In the genomic region with DNA sequence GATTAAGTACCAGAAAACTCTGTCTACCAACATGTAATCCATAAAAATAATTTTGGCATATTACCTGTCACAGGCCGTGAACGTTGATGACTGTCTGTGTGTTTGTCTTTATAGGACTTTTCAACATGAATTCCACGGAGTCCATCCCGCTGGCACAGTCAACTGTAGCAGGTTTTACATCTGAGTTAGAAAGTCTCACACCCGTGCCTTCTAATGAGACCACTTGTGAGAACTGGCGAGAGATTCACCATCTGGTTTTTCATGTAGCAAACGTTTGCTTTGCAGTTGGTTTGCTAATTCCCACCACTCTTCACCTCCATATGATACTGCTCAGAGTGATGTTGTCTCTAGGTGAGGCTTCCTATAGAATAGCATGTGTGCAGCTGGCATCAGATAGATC, we compare ENCODE assay signal across 27 mouse cellular contexts. TPM values are rescaled to one million over a fixed set of nuclear protein-coding genes. Genes with fewer than 3 reads are reported as not detected.
DNase-seq lines count a peak whose midpoint lies in the region; ATAC-seq and TF ChIP-seq lines count a peak whose summit lies in the region.
"Had no signal": no experiment of that assay in that cellular context is flagged by ENCODE, and none has a peak within 500 bp of the region (broad histone marks: within the 10 kb centered on the region; RNA-seq: fewer than 3 reads in every experiment).

No protein-coding gene starts in this region.

- H3K9ac ChIP-seq in forebrain, postnatal 0 days, result no peak overlapping the region
- no peak overlapping the region for H3K9ac ChIP-seq in forebrain, embryonic 16.5 days (replicated peaks; ENCODE audit: low read depth, low read length)
- H3K9ac ChIP-seq in heart, embryonic 13.5 days, result peak overlapping the region; percentile 67; the same call in 1 of the 2 replicates
- peak overlapping the region; percentile 42 for H3K9ac ChIP-seq in heart, embryonic 16.5 days (ENCODE audit: low read length)
- no peak overlapping the region for H3K9ac ChIP-seq in heart, adult 2 months (ENCODE audit: low read depth, low read length)
- H3K9ac ChIP-seq: embryonic facial prominence, embryonic 12.5 days; embryonic facial prominence, embryonic 15.5 days; hindbrain, embryonic 12.5 days; hindbrain, embryonic 15.5 days had no signal

- H3K4me3 ChIP-seq in forebrain, postnatal 0 days (ENCODE audit: low read depth, low read length), result no peak overlapping the region
- no peak overlapping the region for H3K4me3 ChIP-seq in forebrain, embryonic 16.5 days (replicated peaks; ENCODE audit: low read length)
- H3K4me3 ChIP-seq in heart, embryonic 13.5 days, result peak overlapping the region; percentile 37; the same call in 1 of the 2 replicates
- H3K4me3 ChIP-seq in heart, embryonic 16.5 days (ENCODE audit: low read length), result peak overlapping the region; percentile 26
- no peak overlapping the region for H3K4me3 ChIP-seq in heart, adult 2 months
- H3K4me3 ChIP-seq: embryonic facial prominence, embryonic 12.5 days; embryonic facial prominence, embryonic 15.5 days; hindbrain, embryonic 12.5 days; hindbrain, embryonic 15.5 days had no signal

- H3K9me3 ChIP-seq in forebrain, postnatal 0 days (ENCODE audit: low read length), result no peaks in the 10 kb centered on the region
- no peaks in the 10 kb centered on the region for H3K9me3 ChIP-seq in forebrain, embryonic 16.5 days (ENCODE audit: control insufficient read depth, low read length)
- peaks cover 3% of the 10 kb centered on the region for H3K9me3 ChIP-seq in heart, embryonic 13.5 days
- H3K9me3 ChIP-seq in heart, embryonic 16.5 days (replicated peaks; ENCODE audit: control insufficient read depth, low read length), result peaks cover 3% of the 10 kb centered on the region
- H3K9me3 ChIP-seq: embryonic facial prominence, embryonic 12.5 days; embryonic facial prominence, embryonic 15.5 days; hindbrain, embryonic 12.5 days; hindbrain, embryonic 15.5 days had no signal

- DNase-seq in forebrain, postnatal 0 days, result no peak
- DNase-seq in heart, postnatal 14 days, result no peak
- no peak for DNase-seq in heart, adult 2 months
- DNase-seq in layer of hippocampus, postnatal 14 days (ENCODE audit: low spot score in 2 of 2), result no peak
- DNase-seq: adrenal gland, postnatal 10 days; adrenal gland, postnatal 36 days; B cell, adult 2 months; cerebellum, adult 11 months; cerebellum, adult 2 months; cerebellum, adult 9-11 months; cerebellum, postnatal 25 days; gastrocnemius, postnatal 25 days; kidney, adult 2 months had no signal

- intact Hi-C loops in heart, postnatal 14 days (cut with DNase I), result no loop called here
- intact Hi-C loops in heart, adult 2 months (cut with DNase I), result no loop called here

- no peak overlapping the region for H3K27ac ChIP-seq in forebrain, postnatal 0 days (ENCODE audit: low read depth, low read length)
- H3K27ac ChIP-seq in forebrain, embryonic 16.5 days (ENCODE audit: low read length), result no peak overlapping the region
- H3K27ac ChIP-seq in heart, embryonic 13.5 days (replicated peaks), result no peak overlapping the region; the same call in 1 of the 2 replicates
- H3K27ac ChIP-seq in heart, embryonic 16.5 days (ENCODE audit: low read length), result peak overlapping the region; percentile 34
- H3K27ac ChIP-seq in heart, adult 2 months, result no peak overlapping the region
- H3K27ac ChIP-seq: embryonic facial prominence, embryonic 12.5 days; embryonic facial prominence, embryonic 15.5 days; hindbrain, embryonic 12.5 days; hindbrain, embryonic 15.5 days had no signal

- H3K79me2 ChIP-seq in heart, adult 2 months (replicated peaks; ENCODE audit: control insufficient read depth, insufficient read depth, low read length), result no peaks in the 10 kb centered on the region

- TF ChIP-seq EP300 in heart, adult 2 months (IDR thresholded peaks at IDR 0.05; ENCODE audit: insufficient read depth, low read depth, low read length), result no peak

- no peak for TF ChIP-seq POLR2A in heart, adult 2 months (IDR thresholded peaks at IDR 0.05; ENCODE audit: insufficient read depth, low read depth, low read length)

- no peaks in the 10 kb centered on the region for H3K36me3 ChIP-seq in forebrain, postnatal 0 days (ENCODE audit: insufficient read depth)
- H3K36me3 ChIP-seq in forebrain, embryonic 16.5 days (ENCODE audit: control insufficient read depth, insufficient read depth), result no peaks in the 10 kb centered on the region
- H3K36me3 ChIP-seq in heart, embryonic 13.5 days, result peaks cover 49% of the 10 kb centered on the region
- peaks cover 20% of the 10 kb centered on the region for H3K36me3 ChIP-seq in heart, embryonic 16.5 days (ENCODE audit: control insufficient read depth, insufficient read depth)
- H3K36me3 ChIP-seq in heart, adult 2 months (ENCODE audit: control insufficient read depth, insufficient read depth, low read length), result no peaks in the 10 kb centered on the region
- H3K36me3 ChIP-seq: embryonic facial prominence, embryonic 12.5 days; embryonic facial prominence, embryonic 15.5 days; G1E; hindbrain, embryonic 12.5 days; hindbrain, embryonic 15.5 days had no signal

- 54% methylated on average over 7 of the region's 7 CpGs for WGBS in forebrain, postnatal 0 days
- 51% methylated on average over 7 of the region's 7 CpGs for WGBS in forebrain, embryonic 16.5 days
- 53% methylated on average over 7 of the region's 7 CpGs for WGBS in heart, embryonic 13.5 days
- WGBS in heart, embryonic 16.5 days, result 51% methylated on average over 7 of the region's 7 CpGs
- WGBS in heart, adult 2 months, result 64% methylated on average over 7 of the region's 7 CpGs

- peak; percentile 38 for ATAC-seq in forebrain, postnatal 0 days
- ATAC-seq in forebrain, embryonic 16.5 days, result no peak; the same call in 1 of the 2 replicates
- no peak for ATAC-seq in heart, embryonic 13.5 days (ENCODE audit: extremely low read depth, insufficient number of reproducible peaks, low FRiP score, low TSS enrichment)
- no peak for ATAC-seq in heart, embryonic 16.5 days (replicated peaks; ENCODE audit: extremely low read depth, insufficient read depth, low FRiP score)
- ATAC-seq: intestine, postnatal 0 days; Patski had no signal

- H3K27me3 ChIP-seq in forebrain, postnatal 0 days (ENCODE audit: insufficient read depth, low read length), result peaks cover 11% of the 10 kb centered on the region
- peaks cover 5% of the 10 kb centered on the region; the same call in 1 of the 2 replicates for H3K27me3 ChIP-seq in forebrain, embryonic 16.5 days (replicated peaks; ENCODE audit: control insufficient read depth, insufficient read depth, low read length)
- H3K27me3 ChIP-seq in heart, embryonic 13.5 days (replicated peaks), result peaks cover 5% of the 10 kb centered on the region; the same call in 1 of the 2 replicates
- peaks cover 7% of the 10 kb centered on the region; the same call in 1 of the 2 replicates for H3K27me3 ChIP-seq in heart, embryonic 16.5 days (ENCODE audit: control insufficient read depth, insufficient read depth, low read length)
- H3K27me3 ChIP-seq in heart, adult 2 months (ENCODE audit: control insufficient read depth, insufficient read depth, low read length), result no peaks in the 10 kb centered on the region
- H3K27me3 ChIP-seq: CH12.LX had no signal

- H3K4me1 ChIP-seq in forebrain, postnatal 0 days (ENCODE audit: insufficient read depth), result no peaks in the 10 kb centered on the region
- H3K4me1 ChIP-seq in forebrain, embryonic 16.5 days (replicated peaks; ENCODE audit: control insufficient read depth, insufficient read depth, low read length), result peaks cover 16% of the 10 kb centered on the region
- H3K4me1 ChIP-seq in heart, embryonic 13.5 days, result peaks cover 20% of the 10 kb centered on the region
- peaks cover 12% of the 10 kb centered on the region for H3K4me1 ChIP-seq in heart, embryonic 16.5 days (ENCODE audit: control insufficient read depth, insufficient read depth, low read length)
- no peaks in the 10 kb centered on the region for H3K4me1 ChIP-seq in heart, adult 2 months (ENCODE audit: control insufficient read depth, insufficient read depth, low read length)
- H3K4me1 ChIP-seq: embryonic facial prominence, embryonic 12.5 days; hindbrain, embryonic 12.5 days had no signal

- TF ChIP-seq CTCF in forebrain, postnatal 0 days (IDR thresholded peaks at IDR 0.05; ENCODE audit: low read depth), result no peak
- TF ChIP-seq CTCF in heart, adult 2 months (IDR thresholded peaks at IDR 0.05), result no peak

- H3K4me2 ChIP-seq in forebrain, postnatal 0 days (ENCODE audit: low read depth), result no peak overlapping the region
- H3K4me2 ChIP-seq in forebrain, embryonic 16.5 days (ENCODE audit: low read length), result no peak overlapping the region
- peak overlapping the region; percentile 76 for H3K4me2 ChIP-seq in heart, embryonic 13.5 days
- H3K4me2 ChIP-seq in heart, embryonic 16.5 days (ENCODE audit: low read depth, low read length), result peak overlapping the region; percentile 58
- H3K4me2 ChIP-seq: embryonic facial prominence, embryonic 12.5 days; embryonic facial prominence, embryonic 15.5 days; heart, embryonic 11.5 days; hindbrain, embryonic 12.5 days; hindbrain, embryonic 15.5 days had no signal

RNA-seq across cellular contexts. Expression of gene Bves, which starts 3.5 kb away (rescaled TPM):
- total RNA-seq in forebrain, postnatal 0 days (2014; rRNA removed), result 0.62 and 1.1 TPM in 2 replicates
- polyA plus RNA-seq in forebrain, postnatal 0 days (2015; fragmentation: Nextera tagmentation; extraction: Ambion mirVana), result 0.34 and 0.52 TPM in 2 replicates
- 0.33 and 0.73 TPM in 2 replicates for polyA plus RNA-seq in forebrain, embryonic 16.5 days (2015; fragmentation: Nextera tagmentation; extraction: Ambion mirVana)
- 71.7 and 84.7 TPM in 2 replicates for polyA plus RNA-seq in heart, embryonic 13.5 days (2015; fragmentation: Nextera tagmentation; extraction: Ambion mirVana)
- 10 to 100 TPM; 42.1 to 42.8 TPM for total RNA-seq in heart, postnatal 14 days (2021)
- 116 and 122 TPM in 2 replicates for polyA plus RNA-seq in heart, embryonic 16.5 days (2015; fragmentation: Nextera tagmentation; extraction: Ambion mirVana)
- total RNA-seq in heart, adult 2 months (2021), result 10 to 100 TPM; 31.1 to 34.8 TPM
- 25.0 and 44.5 TPM in 2 replicates for polyA plus RNA-seq in heart, adult 2 months (2012; rRNA removed)
- total RNA-seq in layer of hippocampus, postnatal 14 days (2021), result 1 to 10 TPM; 5.3 to 6.4 TPM
- total RNA-seq: CH12.LX; common myeloid progenitor, adult 5-6 weeks; hematopoietic stem cell, adult 5-6 weeks had no signal
- polyA plus RNA-seq: G1E had no signal

Comparison
In these comparisons a context has a peak if more than half of its experiments do, and no peak if none do; other contexts are left out.
1. H3K4me3 ChIP-seq: peak in heart, embryonic 13.5 days (single experiment) and heart, embryonic 16.5 days (single experiment); none in forebrain, postnatal 0 days (single experiment), forebrain, embryonic 16.5 days (single experiment) and heart, adult 2 months (single experiment).
2. H3K9ac ChIP-seq: peak in heart, embryonic 13.5 days (single experiment) and heart, embryonic 16.5 days (single experiment); none in forebrain, postnatal 0 days (single experiment), forebrain, embryonic 16.5 days (single experiment) and heart, adult 2 months (single experiment).
3. H3K4me2 ChIP-seq: peak in heart, embryonic 13.5 days (single experiment) and heart, embryonic 16.5 days (single experiment); none in forebrain, postnatal 0 days (single experiment) and forebrain, embryonic 16.5 days (single experiment).
4. RNA of gene Bves, which starts 3.5 kb away (polyA plus RNA-seq): 116 to 122 TPM in heart, embryonic 16.5 days, 71.7 to 84.7 TPM in heart, embryonic 13.5 days and 25.0 to 44.5 TPM in heart, adult 2 months; 0.34 to 0.52 TPM in forebrain, postnatal 0 days and 0.33 to 0.73 TPM in forebrain, embryonic 16.5 days; every median in the first group is over 10 times any median in the second.